9 mouse cellular contexts compared by ENCODE assay signal in genomic region chr16:29839662-29840001, GRCm38 (mm10).
DNase-seq lines count a peak whose midpoint lies in the region; ATAC-seq and TF ChIP-seq lines count a peak whose summit lies in the region.
"Had no signal": no experiment of that assay in that cellular context is flagged by ENCODE, and none has a peak within 500 bp of the region (broad histone marks: within the 10 kb centered on the region; RNA-seq: fewer than 3 reads in every experiment).

No protein-coding gene starts in this region.

- ATAC-seq in heart, embryonic 12.5 days (ENCODE audit: insufficient number of reproducible peaks, low FRiP score), result 0 out of 2 replicates have a peak, but pooled peaks have one; percentile 3
- ATAC-seq in G1E (ENCODE audit: extremely low read depth, insufficient number of reproducible peaks, low FRiP score, poor library complexity, severe bottlenecking), result no peak
- no peak for ATAC-seq in forebrain, postnatal 0 days
- no peak for ATAC-seq in liver, postnatal 0 days
- no peak for ATAC-seq in CD4-positive, CD25-positive, alpha-beta regulatory T cell, adult 4 months

- no peak for DNase-seq in heart, postnatal 10 days
- no peak for DNase-seq in G1E (ENCODE audit: low spot score)
- DNase-seq in forebrain, postnatal 0 days, result no peak
- DNase-seq in liver, postnatal 0 days, result no peak
- no peak for DNase-seq in layer of hippocampus, adult 9-10 months (ENCODE audit: low spot score)
- no peak for DNase-seq in urinary bladder, postnatal 14 days (ENCODE audit: low spot score)

- intact Hi-C loops in heart, postnatal 10 days (cut with DNase I), result no loop called here

- peak overlapping the region; percentile 38 for H3K4me3 ChIP-seq in heart, embryonic 12.5 days
- peak overlapping the region; percentile 62; the same call in 1 of the 2 replicates for H3K4me3 ChIP-seq in G1E (ENCODE audit: low read depth, low read length)
- peak overlapping the region; percentile 29 for H3K4me3 ChIP-seq in forebrain, postnatal 0 days (ENCODE audit: low read depth, low read length)
- peak overlapping the region; percentile 31 for H3K4me3 ChIP-seq in liver, postnatal 0 days (ENCODE audit: low read depth, low read length)

- H3K9me3 ChIP-seq in heart, embryonic 12.5 days (replicated peaks), result no peaks in the 10 kb centered on the region
- no peaks in the 10 kb centered on the region for H3K9me3 ChIP-seq in G1E (replicated peaks)
- no peaks in the 10 kb centered on the region for H3K9me3 ChIP-seq in forebrain, postnatal 0 days (ENCODE audit: low read length)
- H3K9me3 ChIP-seq in liver, postnatal 0 days (ENCODE audit: low read length), result no peaks in the 10 kb centered on the region

- 25% methylated on average over 6 of the region's 6 CpGs for WGBS in heart, embryonic 12.5 days
- WGBS in forebrain, postnatal 0 days, result 27% methylated on average over 6 of the region's 6 CpGs
- 29% methylated on average over 6 of the region's 6 CpGs for WGBS in liver, postnatal 0 days (ENCODE audit: insufficient replicate concordance)

- H3K9ac ChIP-seq in heart, embryonic 12.5 days, result peak overlapping the region; percentile 34; the same call in 1 of the 2 replicates
- H3K9ac ChIP-seq in forebrain, postnatal 0 days, result 0 out of 2 replicates have a peak overlapping the region, but pooled peaks have one; percentile 4
- no peak overlapping the region for H3K9ac ChIP-seq in liver, postnatal 0 days (replicated peaks)

- H3K4me1 ChIP-seq in heart, embryonic 12.5 days (replicated peaks), result peaks cover 16% of the 10 kb centered on the region
- peaks cover 92% of the 10 kb centered on the region for H3K4me1 ChIP-seq in G1E (ENCODE audit: insufficient read depth, low read depth, low read length)
- peaks cover 15% of the 10 kb centered on the region; the same call in 1 of the 2 replicates for H3K4me1 ChIP-seq in forebrain, postnatal 0 days (ENCODE audit: insufficient read depth)
- H3K4me1 ChIP-seq in liver, postnatal 0 days (ENCODE audit: insufficient read depth), result peaks cover 16% of the 10 kb centered on the region

- H3K36me3 ChIP-seq in heart, embryonic 12.5 days, result no peaks in the 10 kb centered on the region
- peaks cover 30% of the 10 kb centered on the region for H3K36me3 ChIP-seq in G1E (replicated peaks)
- no peaks in the 10 kb centered on the region for H3K36me3 ChIP-seq in forebrain, postnatal 0 days (ENCODE audit: insufficient read depth)
- no peaks in the 10 kb centered on the region for H3K36me3 ChIP-seq in liver, postnatal 0 days (replicated peaks; ENCODE audit: insufficient read depth, low read length)

- TF ChIP-seq EP300 in liver, postnatal 0 days (IDR thresholded peaks at IDR 0.05; ENCODE audit: low read depth), result no peak

- TF ChIP-seq CTCF in G1E (IDR thresholded peaks at IDR 0.05; ENCODE audit: low read depth, low read length), result no peak
- no peak for TF ChIP-seq CTCF in forebrain, postnatal 0 days (IDR thresholded peaks at IDR 0.05; ENCODE audit: low read depth)
- no peak for TF ChIP-seq CTCF in liver, postnatal 0 days (IDR thresholded peaks at IDR 0.05; ENCODE audit: low read depth)

- 0 out of 2 replicates have a peak overlapping the region, but pooled peaks have one; percentile 8 for H3K27ac ChIP-seq in heart, embryonic 12.5 days (ENCODE audit: poor library complexity, severe bottlenecking)
- H3K27ac ChIP-seq in forebrain, postnatal 0 days (ENCODE audit: low read depth, low read length), result no peak overlapping the region
- H3K27ac ChIP-seq in liver, postnatal 0 days (ENCODE audit: low read depth), result no peak overlapping the region

- H3K27me3 ChIP-seq in heart, embryonic 12.5 days (replicated peaks), result 0 out of 2 replicates have a peak, but pooled peaks cover 9% of the 10 kb centered on the region
- no peaks in the 10 kb centered on the region for H3K27me3 ChIP-seq in G1E (ENCODE audit: insufficient read depth, low read length)
- no peaks in the 10 kb centered on the region for H3K27me3 ChIP-seq in forebrain, postnatal 0 days (ENCODE audit: insufficient read depth, low read length)
- no peaks in the 10 kb centered on the region for H3K27me3 ChIP-seq in liver, postnatal 0 days (ENCODE audit: insufficient read depth, low read length)
- H3K27me3 ChIP-seq: CH12.LX had no signal

- H3K4me2 ChIP-seq in heart, embryonic 12.5 days, result peak overlapping the region; percentile 72
- H3K4me2 ChIP-seq in forebrain, postnatal 0 days (ENCODE audit: low read depth), result peak overlapping the region; percentile 45
- peak overlapping the region; percentile 70 for H3K4me2 ChIP-seq in liver, postnatal 0 days (ENCODE audit: low read depth, low read length)
